In the genomic region with DNA sequence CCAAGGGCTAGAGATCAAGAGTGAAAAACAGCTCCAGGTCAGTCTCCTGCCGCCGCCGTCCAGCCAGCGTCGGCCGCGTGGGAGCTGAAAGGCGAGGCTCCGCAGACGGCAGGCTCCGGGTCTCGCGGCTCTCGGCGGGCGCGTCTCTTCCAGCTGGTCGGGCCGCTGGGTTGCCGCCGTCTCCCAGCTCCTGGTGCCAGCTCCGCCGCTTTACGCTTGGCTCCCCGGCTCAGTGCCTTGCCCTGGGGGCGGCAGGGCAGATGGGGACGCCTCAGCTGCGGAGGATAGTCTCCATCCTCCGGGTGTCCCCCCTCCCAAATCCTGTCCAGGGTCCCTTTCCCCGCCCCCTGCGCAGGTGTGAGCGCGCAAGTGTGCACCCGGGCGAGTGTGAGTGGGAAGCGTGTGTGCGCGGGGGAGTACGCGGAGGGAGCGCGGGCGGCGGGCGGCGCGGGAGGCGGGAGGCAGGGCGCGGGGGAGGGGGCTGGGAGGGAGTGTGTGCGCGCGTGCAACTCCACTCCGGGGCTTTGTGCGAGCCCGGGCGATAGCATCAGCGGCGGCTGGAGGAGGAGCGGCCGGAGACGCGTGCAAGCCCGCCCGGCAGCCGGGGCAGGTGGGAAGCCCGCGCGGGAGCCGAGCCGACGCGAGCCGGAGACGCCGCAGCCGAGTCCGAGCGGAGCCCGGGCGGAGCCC, we compare ENCODE assay signal across 7 mouse cellular contexts. TPM values are rescaled to one million over a fixed set of nuclear protein-coding genes. Genes with fewer than 3 reads are reported as not detected.
A peak's percentile ranks its signal among the peaks of the same experiment; 100 is the strongest.
DNase-seq lines count a peak whose midpoint lies in the region; ATAC-seq lines count a peak whose summit lies in the region.

No protein-coding gene starts in this region.

- H3K9me3 ChIP-seq in kidney, embryonic 15.5 days (replicated peaks), result no peaks in the 10 kb centered on the region
- H3K9me3 ChIP-seq in forebrain, embryonic 12.5 days, result no peaks in the 10 kb centered on the region
- H3K9me3 ChIP-seq in neural tube, embryonic 15.5 days (replicated peaks), result no peaks in the 10 kb centered on the region

- DNase-seq in kidney, adult 11 months, result no peak
- DNase-seq in adrenal gland, postnatal 36 days, result peak; percentile 51
- DNase-seq in left cerebral cortex, postnatal 10 days (ENCODE audit: extremely low spot score in 1 of 2, low spot score in 2 of 2), result peak; percentile 37 to 78

- ATAC-seq in kidney, embryonic 15.5 days (replicated peaks; ENCODE audit: low FRiP score), result peak; percentile 54; the same call in 1 of the 2 replicates
- peak; percentile 47 for ATAC-seq in forebrain, embryonic 12.5 days (ENCODE audit: low FRiP score)
- ATAC-seq in neural tube, embryonic 15.5 days (ENCODE audit: low FRiP score), result peak; percentile 64
- no peak for ATAC-seq in erythroblast, adult 5-6 weeks (replicated peaks; ENCODE audit: low FRiP score, poor library complexity, severe bottlenecking)

- peaks cover 100% of the 10 kb centered on the region for H3K27me3 ChIP-seq in kidney, embryonic 15.5 days
- H3K27me3 ChIP-seq in forebrain, embryonic 12.5 days, result peaks cover 100% of the 10 kb centered on the region
- peaks cover 66% of the 10 kb centered on the region for H3K27me3 ChIP-seq in neural tube, embryonic 15.5 days (replicated peaks)

- peak overlapping the region; percentile 28; the same call in 1 of the 2 replicates for H3K9ac ChIP-seq in kidney, embryonic 15.5 days
- H3K9ac ChIP-seq in forebrain, embryonic 12.5 days, result peak overlapping the region; percentile 71
- H3K9ac ChIP-seq in neural tube, embryonic 15.5 days (replicated peaks), result peak overlapping the region; percentile 73

- H3K4me3 ChIP-seq in kidney, embryonic 15.5 days (replicated peaks), result peak overlapping the region; percentile 42
- H3K4me3 ChIP-seq in forebrain, embryonic 12.5 days (replicated peaks), result peak overlapping the region; percentile 57
- peak overlapping the region; percentile 48 for H3K4me3 ChIP-seq in neural tube, embryonic 15.5 days (replicated peaks)

- H3K36me3 ChIP-seq in kidney, embryonic 15.5 days, result no peaks in the 10 kb centered on the region
- no peaks in the 10 kb centered on the region for H3K36me3 ChIP-seq in forebrain, embryonic 12.5 days (replicated peaks)
- no peaks in the 10 kb centered on the region for H3K36me3 ChIP-seq in neural tube, embryonic 15.5 days

- H3K27ac ChIP-seq in kidney, embryonic 15.5 days, result no peak overlapping the region
- H3K27ac ChIP-seq in forebrain, embryonic 12.5 days, result peak overlapping the region; percentile 87
- H3K27ac ChIP-seq in neural tube, embryonic 15.5 days (replicated peaks), result peak overlapping the region; percentile 87

- H3K4me2 ChIP-seq in kidney, embryonic 15.5 days, result peak overlapping the region; percentile 66
- H3K4me2 ChIP-seq in forebrain, embryonic 12.5 days, result peak overlapping the region; percentile 81
- peak overlapping the region; percentile 76 for H3K4me2 ChIP-seq in neural tube, embryonic 15.5 days

- 1% methylated on average over 77 of the region's 81 CpGs for WGBS in kidney, embryonic 15.5 days
- WGBS in forebrain, embryonic 12.5 days, result under 1% methylated on average over 77 of the region's 81 CpGs
- 1% methylated on average over 63 of the region's 81 CpGs for WGBS in neural tube, embryonic 15.5 days

- peaks cover 28% of the 10 kb centered on the region for H3K4me1 ChIP-seq in kidney, embryonic 15.5 days
- H3K4me1 ChIP-seq in forebrain, embryonic 12.5 days, result peaks cover 98% of the 10 kb centered on the region
- H3K4me1 ChIP-seq in neural tube, embryonic 15.5 days, result peaks cover 96% of the 10 kb centered on the region

- intact Hi-C loops in left cerebral cortex, postnatal 10 days (cut with DNase I), result loop anchor here (2.0 to 10.0 kb wide), 4 partner anchors 213 to 457 kb away; no protein-coding TSS in a partner anchor

RNA-seq across cellular contexts. Expression of gene Grik3, which starts 0.5 kb away (rescaled TPM):
- polyA plus RNA-seq in kidney, embryonic 15.5 days (2015; fragmentation: Nextera tagmentation; extraction: Ambion mirVana), result 0.05 TPM in 2 replicates
- total RNA-seq in adrenal gland, postnatal 36 days (2021), result under 1 TPM; 0.30 to 0.33 TPM
- 2.8 and 4.2 TPM in 2 replicates for polyA plus RNA-seq in forebrain, embryonic 12.5 days (2016; fragmentation: Nextera tagmentation; extraction: Ambion mirVana)
- total RNA-seq in left cerebral cortex, postnatal 10 days (2021), result 10 to 100 TPM; 56.4 to 56.5 TPM
- 4.0 and 4.4 TPM in 2 replicates for polyA plus RNA-seq in neural tube, embryonic 15.5 days (2015; fragmentation: Nextera tagmentation; extraction: Ambion mirVana)
- total RNA-seq in erythroblast, adult 5-6 weeks (2015; ENCODE audit: low replicate concordance), result 0.38 TPM in 1 of 2 replicates, not detected in the other
- not detected in 2 replicates for total RNA-seq in erythroblast, adult 5-6 weeks (2017; ENCODE audit: low replicate concordance)

Comparison
In these comparisons a context has a peak if more than half of its experiments do, and no peak if none do; other contexts are left out.
1. RNA of gene Grik3, which starts 0.5 kb away (total RNA-seq): 56.4 to 56.5 TPM in left cerebral cortex, postnatal 10 days; 0.38 TPM in erythroblast, adult 5-6 weeks and 0.30 to 0.33 TPM in adrenal gland, postnatal 36 days; every median in the first group is over 10 times any median in the second.
2. Peak in every context shown above with its lines, with median percentiles within 50 percentile points of each other: H3K4me2 ChIP-seq, H3K4me3 ChIP-seq and H3K9ac ChIP-seq.